Mouse (Mus musculus) hindbrain, postnatal 0 days (tissue): ENCODE data around the gene Ttc28. TPM values are rescaled to one million over a fixed set of nuclear protein-coding genes. Genes with fewer than 3 reads are reported as not detected.
A peak's percentile ranks its signal among the peaks of the same experiment; 100 is the strongest.

Source experiments
- ATAC-seq: fragments of 200-750 bp; cut with Nextera tagmentation; 2 replicates; pipeline ENCODE4 v1.8.0; 2017; ENCODE audit warnings: mild to moderate bottlenecking, moderate TSS enrichment, moderate library complexity
- DNase-seq: peaks from one replicate; pipeline ENCODE4 v3.0.0-alpha.2; 2015; ENCODE audit warnings: low spot score
- H3K27ac ChIP-seq: fragments of 300-500 bp; sonication (generic); 2 replicates; pipeline ENCODE4 v1.5.1; 2014; ENCODE audit warnings: mild to moderate bottlenecking
- H3K27me3 ChIP-seq: fragments of 300-500 bp; sonication (generic); 2 replicates; pipeline ENCODE4 v1.6.1; 2014; ENCODE audit warnings: low read length, mixed read lengths; ENCODE audit not compliant: insufficient read depth
- H3K36me3 ChIP-seq: fragments of 300-500 bp; sonication (generic); 2 replicates; pipeline ENCODE4 v1.6.1; 2014; ENCODE audit warnings: low read length, mixed read lengths; ENCODE audit not compliant: insufficient read depth
- H3K4me1 ChIP-seq: fragments of 300-500 bp; sonication (generic); 2 replicates; pipeline ENCODE4 v1.6.1; 2014; ENCODE audit warnings: antibody characterized with exemption, low read length, mixed read lengths; ENCODE audit not compliant: insufficient read depth
- H3K4me2 ChIP-seq: fragments of 300-500 bp; sonication (generic); 2 replicates; pipeline ENCODE4 v1.6.1; 2014; ENCODE audit warnings: low read depth, mild to moderate bottlenecking, low read length, moderate library complexity, mixed read lengths
- H3K4me3 ChIP-seq: fragments of 300-500 bp; sonication (generic); 2 replicates; pipeline ENCODE4 v1.5.1; 2014; ENCODE audit warnings: low read length
- H3K9ac ChIP-seq: fragments of 300-500 bp; sonication (generic); replicated peaks from 2 replicates; pipeline ENCODE4 v1.6.1; 2014; ENCODE audit warnings: mild to moderate bottlenecking, low read length, moderate library complexity, mixed read lengths
- H3K9me3 ChIP-seq: fragments of 300-500 bp; sonication (generic); 2 replicates; pipeline ENCODE4 v1.6.1; 2016; ENCODE audit warnings: low read length, mixed read lengths
- CTCF ChIP-seq: IDR thresholded peaks from 2 replicates; pipeline ENCODE4 v1.5.1; 2016; ENCODE audit warnings: antibody characterized with exemption, control low read depth, low read depth
- WGBS: fragments of 180-500 bp; shearing (Covaris S2); extraction: QIAGEN DNeasy Blood & Tissue Kit; methylation state at CpG from one replicate; pipeline ENCODE4 v1.1.7; 2014; 5-methylcytosine and 5-hydroxymethylcytosine counted together
- polyA plus RNA-seq: library from polyadenylated mRNA; unstranded; fragments of >200 nt; fragmentation: Nextera tagmentation; extraction: Ambion mirVana; gene quantifications from 2 replicates; pipeline ENCODE4 v1.2.1, GENCODE M21; 2015
- total RNA-seq: library from RNA; depleted of rRNA; stranded (reverse); fragments of >200 nt; gene quantifications from 2 replicates; pipeline ENCODE4 v1.2.3, GENCODE M21; 2014

The Ttc28 gene
- total and polyA plus RNA-seq, 2 experiments from 2014 or later: 11.1 to 49.8 TPM

GRCm38 (mm10) chr5:111096750-111097149, 217.1 kb downstream of the Ttc28 start:
- Histone ChIP-seq H3K9ac (no peak overlapping the region), H3K4me1 (peaks cover 18% of the 10 kb centered on the region; the same call in 1 of the 2 replicates), H3K27ac (peak overlapping the region; percentile 22; the same call in 1 of the 2 replicates), H3K27me3 (no peaks in the 10 kb centered on the region), H3K4me3 (no peak overlapping the region), H3K9me3 (no peaks in the 10 kb centered on the region), H3K36me3 (peaks cover 3% of the 10 kb centered on the region; the same call in 1 of the 2 replicates), H3K4me2 (no peak overlapping the region)
- no peak for TF ChIP-seq CTCF
- ATAC-seq (no peak), DNase-seq (no peak)
- 28% methylated on average over 5 of the region's 5 CpGs for WGBS

GRCm38 (mm10) chr5:111097233-111098160, 217.9 kb downstream of the Ttc28 start:
- Histone ChIP-seq H3K4me2 (no peak overlapping the region), H3K36me3 (peaks cover 11% of the 10 kb centered on the region; the same call in 1 of the 2 replicates), H3K27me3 (no peaks in the 10 kb centered on the region), H3K4me3 (no peak overlapping the region), H3K9me3 (no peaks in the 10 kb centered on the region), H3K4me1 (peaks cover 18% of the 10 kb centered on the region; the same call in 1 of the 2 replicates), H3K9ac (no peak overlapping the region), H3K27ac (peak overlapping the region; percentile 64; the same call in 1 of the 2 replicates)
- DNase-seq: peak; percentile 68
- WGBS: 52% methylated on average over 11 of the region's 11 CpGs
- peak; percentile 31; the same call in 1 of the 2 replicates for ATAC-seq
- TF ChIP-seq CTCF: no peak

- DNase-seq (peak; percentile 67), ATAC-seq (peak; percentile 76)
- Histone ChIP-seq H3K27me3 (no peaks in the 10 kb centered on the region), H3K9ac (peak overlapping the region; percentile 28; the same call in 1 of the 2 replicates), H3K4me1 (peaks cover 18% of the 10 kb centered on the region; the same call in 1 of the 2 replicates), H3K4me3 (no peak overlapping the region), H3K9me3 (no peaks in the 10 kb centered on the region), H3K36me3 (peaks cover 17% of the 10 kb centered on the region; the same call in 1 of the 2 replicates), H3K4me2 (no peak overlapping the region), H3K27ac (peak overlapping the region; percentile 64)
- TF ChIP-seq CTCF: no peak
- WGBS: 17% methylated on average over 7 of the region's 7 CpGs
These were observed 219.1 kb downstream of the Ttc28 start for GRCm38 (mm10) chr5:111098516-111099274.

GRCm38 (mm10) chr5:111100585-111100984, 221.0 kb downstream of the Ttc28 start:
- TF ChIP-seq CTCF: no peak
- 52% methylated on average over 7 of the region's 7 CpGs for WGBS
- Histone ChIP-seq H3K27ac (no peak overlapping the region), H3K36me3 (peaks cover 20% of the 10 kb centered on the region; the same call in 1 of the 2 replicates), H3K4me2 (no peak overlapping the region), H3K9me3 (no peaks in the 10 kb centered on the region), H3K4me3 (no peak overlapping the region), H3K9ac (no peak overlapping the region), H3K4me1 (peaks cover 25% of the 10 kb centered on the region), H3K27me3 (no peaks in the 10 kb centered on the region)
- peak; percentile 52; the same call in 1 of the 2 replicates for ATAC-seq
- DNase-seq: no peak

GRCm38 (mm10) chr5:111101383-111101932, 221.9 kb downstream of the Ttc28 start:
- no peak for TF ChIP-seq CTCF
- H3K36me3 ChIP-seq: peaks cover 20% of the 10 kb centered on the region; the same call in 1 of the 2 replicates
- WGBS: 76% methylated on average over 6 of the region's 6 CpGs

GRCm38 (mm10) chr5:111104801-111105200, 225.2 kb downstream of the Ttc28 start:
- H3K4me3 ChIP-seq: no peak overlapping the region

More at GRCm38 (mm10) chr5:111101383-111101932, 221.9 kb downstream of the Ttc28 start:
- Histone ChIP-seq H3K9ac (no peak overlapping the region), H3K4me1 (peaks cover 25% of the 10 kb centered on the region), H3K27me3 (no peaks in the 10 kb centered on the region), H3K4me3 (no peak overlapping the region), H3K27ac (no peak overlapping the region), H3K4me2 (no peak overlapping the region), H3K9me3 (no peaks in the 10 kb centered on the region)
- no peak for DNase-seq
- ATAC-seq: no peak

More at GRCm38 (mm10) chr5:111104801-111105200, 225.2 kb downstream of the Ttc28 start:
- H3K4me2 ChIP-seq: no peak overlapping the region
- H3K27ac ChIP-seq: no peak overlapping the region
- peak; percentile 37 for DNase-seq
- H3K36me3 ChIP-seq: peaks cover 20% of the 10 kb centered on the region; the same call in 1 of the 2 replicates
- TF ChIP-seq CTCF: no peak
- no peaks in the 10 kb centered on the region for H3K27me3 ChIP-seq
- WGBS: 56% methylated on average over 7 of the region's 7 CpGs
- H3K4me1 ChIP-seq: peaks cover 10% of the 10 kb centered on the region
- no peak overlapping the region for H3K9ac ChIP-seq
- H3K9me3 ChIP-seq: no peaks in the 10 kb centered on the region
- ATAC-seq: no peak
